Mouse (Mus musculus): Measurements from ENCODE around the gene Wdtc1.

DNA sequence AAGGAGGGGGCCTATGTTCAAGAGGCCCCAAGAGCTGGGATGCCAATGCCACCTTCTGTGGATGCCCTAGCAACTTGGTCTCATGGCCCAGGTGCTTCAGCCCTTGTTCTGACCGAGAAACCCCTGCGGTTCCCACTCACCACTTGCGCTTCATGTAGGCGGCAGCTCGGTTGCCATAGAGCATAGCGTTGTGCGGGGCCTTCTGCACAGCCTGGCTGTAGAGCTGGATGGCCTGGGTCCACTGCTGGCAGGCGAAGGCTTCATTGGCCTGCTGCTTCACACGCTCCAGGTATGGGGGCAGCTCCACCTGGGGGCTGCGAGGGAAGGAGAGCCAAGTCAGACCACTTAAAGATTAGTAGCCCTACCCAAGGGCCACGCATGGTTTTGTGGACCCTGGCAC, 52.9 kb downstream of the Wdtc1 start:
- TF ChIP-seq CTCF (IDR thresholded peaks at IDR 0.05; ENCODE audit: borderline replicate concordance, control insufficient read depth, extremely low read depth, insufficient read depth, low read length, poor library complexity) (no peak), POLR2A (IDR thresholded peaks at IDR 0.05; ENCODE audit: control insufficient read depth, extremely low read depth, insufficient read depth, low read length, poor library complexity) (no peak)
